Mouse (Mus musculus): ENCODE measurements around the gene Ubac2. TPM values are rescaled to one million over a fixed set of nuclear protein-coding genes. Genes with fewer than 3 reads are reported as not detected.

Ubac2 gene
- polyA plus RNA-seq, 1 experiment = 19.1 TPM

DNA sequence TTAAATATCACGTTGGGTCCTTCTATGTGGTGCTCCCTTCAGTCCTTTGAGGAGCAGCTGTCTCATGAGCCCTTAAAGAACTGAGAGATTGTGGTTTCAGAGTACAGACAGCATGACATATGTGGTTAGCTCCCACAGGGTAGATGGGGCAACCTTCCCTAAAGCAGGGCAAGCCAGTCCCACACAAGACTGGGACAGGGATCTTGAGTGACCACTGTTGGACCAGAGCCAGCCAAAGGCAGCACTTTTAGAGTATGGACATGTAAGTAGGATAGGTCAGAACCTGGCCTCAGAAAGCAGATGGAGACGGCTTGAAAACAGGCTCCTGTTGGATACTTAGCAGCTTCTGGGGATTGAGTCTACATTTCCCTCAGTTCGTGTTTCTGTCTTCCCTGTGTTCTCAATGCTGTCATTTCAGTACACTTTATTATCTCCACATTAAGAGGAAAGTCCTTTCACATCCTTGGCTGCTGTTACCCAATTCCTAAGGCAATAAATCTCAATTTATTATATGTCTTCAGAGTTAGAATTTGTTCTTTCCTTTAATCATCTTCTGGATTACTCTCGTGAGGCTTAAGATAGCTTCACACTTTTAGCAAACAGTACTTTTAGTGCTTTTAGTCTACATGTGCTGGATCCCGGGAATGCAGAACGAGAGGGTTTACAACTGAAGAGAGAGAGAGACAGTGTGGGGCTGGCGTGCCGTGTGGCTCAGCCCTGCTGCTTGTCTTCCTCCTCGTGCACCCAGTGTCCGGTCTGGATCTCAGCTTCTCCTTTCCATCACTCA, 80.5 kb downstream of the Ubac2 start:
- H3K27ac ChIP-seq (replicated peaks; ENCODE audit: low read depth, low read length) = no peak overlapping the region
- peaks cover 14% of the 10 kb centered on the region; the same call in 1 of the 2 replicates for H3K4me1 ChIP-seq (ENCODE audit: control insufficient read depth, insufficient read depth, insufficient read length, low read length)
- H3K4me3 ChIP-seq (ENCODE audit: insufficient read depth, low read depth, low read length) = no peak overlapping the region

- Histone ChIP-seq H3K4me1 (ENCODE audit: control insufficient read depth, insufficient read depth, insufficient read length, low read length) (peaks cover 14% of the 10 kb centered on the region; the same call in 1 of the 2 replicates), H3K4me3 (ENCODE audit: insufficient read depth, low read depth, low read length) (no peak overlapping the region), H3K27ac (replicated peaks; ENCODE audit: low read depth, low read length) (no peak overlapping the region)
Observed at GRCm38 (mm10) chr14:121959538-121959980, 81.1 kb downstream of the Ubac2 start.

DNA sequence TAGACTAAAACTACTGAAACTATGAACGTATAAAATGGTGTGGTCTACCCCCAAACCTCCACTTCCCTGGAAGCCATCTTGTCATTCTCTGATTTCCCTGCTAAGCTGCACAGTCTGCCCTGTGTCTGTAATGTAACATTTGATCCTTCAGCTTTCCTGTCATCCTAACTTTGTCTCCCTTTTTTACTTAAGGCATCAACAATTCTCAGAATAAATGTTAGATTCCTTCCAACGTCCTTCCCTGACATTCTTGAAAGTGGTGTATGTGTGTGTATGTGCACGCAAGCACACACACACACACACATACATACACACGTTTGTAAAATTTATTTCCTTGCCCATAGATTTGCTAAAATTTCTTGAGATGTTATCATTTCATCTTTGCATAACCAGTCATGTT, 81.6 kb downstream of the Ubac2 start:
- Histone ChIP-seq H3K4me1 (ENCODE audit: control insufficient read depth, insufficient read depth, insufficient read length, low read length) (peaks cover 14% of the 10 kb centered on the region; the same call in 1 of the 2 replicates), H3K27ac (replicated peaks; ENCODE audit: low read depth, low read length) (no peak overlapping the region), H3K4me3 (ENCODE audit: insufficient read depth, low read depth, low read length) (no peak overlapping the region)

- Histone ChIP-seq H3K27ac (replicated peaks; ENCODE audit: low read depth, low read length) (no peak overlapping the region), H3K4me1 (ENCODE audit: control insufficient read depth, insufficient read depth, insufficient read length, low read length) (peaks cover 14% of the 10 kb centered on the region; the same call in 1 of the 2 replicates), H3K4me3 (ENCODE audit: insufficient read depth, low read depth, low read length) (no peak overlapping the region)
Observed at GRCm38 (mm10) chr14:121960531-121960930, 82.1 kb downstream of the Ubac2 start.

DNA sequence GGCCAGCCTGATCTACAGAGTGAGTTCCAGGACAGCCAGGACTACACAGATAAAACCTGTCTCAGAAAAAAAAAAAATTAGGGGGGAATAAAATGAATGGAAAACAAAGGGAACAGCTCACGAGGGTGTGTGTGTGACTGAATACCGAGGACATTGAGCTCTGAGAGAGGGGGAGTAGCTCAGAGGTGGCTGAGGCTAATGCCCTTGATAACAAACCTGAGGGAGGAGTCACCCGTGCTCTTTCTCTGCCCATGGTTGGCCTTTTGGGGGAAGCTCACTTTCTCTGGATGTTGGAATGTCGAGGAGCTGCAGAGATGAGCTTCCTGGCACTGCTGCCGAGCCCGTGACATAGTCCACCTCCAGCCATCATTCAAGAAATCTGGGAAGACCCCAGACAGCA, 82.6 kb downstream of the Ubac2 start:
- Histone ChIP-seq H3K4me1 (ENCODE audit: control insufficient read depth, insufficient read depth, insufficient read length, low read length) (peaks cover 14% of the 10 kb centered on the region; the same call in 1 of the 2 replicates), H3K27ac (replicated peaks; ENCODE audit: low read depth, low read length) (no peak overlapping the region), H3K4me3 (ENCODE audit: insufficient read depth, low read depth, low read length) (no peak overlapping the region)

- H3K4me3 ChIP-seq (ENCODE audit: insufficient read depth, low read depth, low read length) = no peak overlapping the region
- peak overlapping the region; percentile 48; the same call in 1 of the 2 replicates for H3K27ac ChIP-seq (replicated peaks; ENCODE audit: low read depth, low read length)
- peaks cover 14% of the 10 kb centered on the region; the same call in 1 of the 2 replicates for H3K4me1 ChIP-seq (ENCODE audit: control insufficient read depth, insufficient read depth, insufficient read length, low read length)
Observed at GRCm38 (mm10) chr14:121961496-121962127, 83.2 kb downstream of the Ubac2 start.

- no peak overlapping the region for H3K4me3 ChIP-seq (ENCODE audit: insufficient read depth, low read depth, low read length)
- H3K27ac ChIP-seq (replicated peaks; ENCODE audit: low read depth, low read length) = peak overlapping the region; percentile 48
- H3K4me1 ChIP-seq (ENCODE audit: control insufficient read depth, insufficient read depth, insufficient read length, low read length) = peaks cover 14% of the 10 kb centered on the region; the same call in 1 of the 2 replicates
Observed at GRCm38 (mm10) chr14:121962128-121962890, 83.9 kb downstream of the Ubac2 start.

DNA sequence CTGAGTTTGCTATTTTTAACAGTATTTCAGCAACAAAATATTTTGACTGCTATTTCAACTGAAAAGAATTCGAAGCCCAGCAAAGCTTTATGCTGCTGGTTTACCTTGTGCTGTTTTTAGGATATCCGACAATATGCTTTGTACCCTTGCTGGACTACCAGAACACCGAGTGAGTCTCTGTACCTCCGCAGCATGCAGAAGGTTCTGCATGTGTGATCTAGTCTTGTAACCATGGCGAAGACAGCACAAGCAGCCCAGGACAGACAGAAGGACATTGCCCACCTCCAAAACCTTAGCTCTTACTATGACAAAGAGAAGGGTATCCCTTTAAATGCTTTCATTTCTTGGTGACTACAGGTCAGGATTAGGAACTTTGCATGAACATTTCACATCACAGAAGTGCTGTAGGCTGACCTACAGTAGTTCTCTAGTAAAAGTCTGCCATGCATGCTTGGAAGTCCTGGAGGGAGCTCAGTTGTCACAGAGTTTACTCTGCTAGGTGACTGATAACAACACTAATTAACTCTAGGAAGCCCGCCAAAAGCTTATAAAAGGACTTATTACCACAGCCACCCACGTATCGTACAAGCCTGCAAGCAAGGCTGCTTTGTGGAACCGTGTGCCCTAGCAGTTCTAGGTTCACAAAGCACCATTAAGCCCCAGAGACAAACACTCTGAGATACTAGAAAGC, 85.0 kb downstream of the Ubac2 start:
- peaks cover 14% of the 10 kb centered on the region; the same call in 1 of the 2 replicates for H3K4me1 ChIP-seq (ENCODE audit: control insufficient read depth, insufficient read depth, insufficient read length, low read length)
- peak overlapping the region; percentile 39 for H3K4me3 ChIP-seq (ENCODE audit: insufficient read depth, low read depth, low read length)
- H3K27ac ChIP-seq (replicated peaks; ENCODE audit: low read depth, low read length) = peak overlapping the region; percentile 42

DNA sequence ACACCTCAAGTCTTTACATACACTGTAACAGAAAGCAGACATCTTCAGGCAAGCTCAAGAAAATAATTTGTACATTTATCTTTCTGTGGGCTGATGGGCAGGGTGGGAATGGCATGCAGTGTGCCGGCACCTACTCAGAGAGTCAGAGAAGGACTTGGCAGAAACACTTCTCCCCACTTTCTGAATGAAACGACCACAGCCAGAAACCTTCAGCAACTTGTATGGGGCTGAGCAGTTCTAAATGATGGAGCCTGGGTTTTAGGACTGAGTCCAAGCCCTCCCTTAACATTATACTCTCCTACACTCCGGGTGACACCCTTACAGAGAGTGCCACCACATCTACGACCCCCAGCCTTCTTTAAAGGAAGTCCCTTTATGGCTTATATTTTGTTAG, 85.5 kb downstream of the Ubac2 start:
- Histone ChIP-seq H3K27ac (replicated peaks; ENCODE audit: low read depth, low read length) (peak overlapping the region; percentile 42; the same call in 1 of the 2 replicates), H3K4me3 (ENCODE audit: insufficient read depth, low read depth, low read length) (peak overlapping the region; percentile 39), H3K4me1 (ENCODE audit: control insufficient read depth, insufficient read depth, insufficient read length, low read length) (peaks cover 10% of the 10 kb centered on the region; the same call in 1 of the 2 replicates)

GRCm38 (mm10) chr14:121964990-121965389, 86.6 kb downstream of the Ubac2 start, which contains the start of gene Gpr183:
TSS of gene Gpr183 (minus strand) at chr14:121965195.
- Histone ChIP-seq H3K4me1 (ENCODE audit: control insufficient read depth, insufficient read depth, insufficient read length, low read length) (peaks cover 10% of the 10 kb centered on the region; the same call in 1 of the 2 replicates), H3K4me3 (ENCODE audit: insufficient read depth, low read depth, low read length) (peak within 1 kb of the TSS; percentile 39), H3K27ac (replicated peaks; ENCODE audit: low read depth, low read length) (0 out of 2 replicates have a peak within 1 kb of the TSS, but pooled peaks have one; percentile 42)

DNA sequence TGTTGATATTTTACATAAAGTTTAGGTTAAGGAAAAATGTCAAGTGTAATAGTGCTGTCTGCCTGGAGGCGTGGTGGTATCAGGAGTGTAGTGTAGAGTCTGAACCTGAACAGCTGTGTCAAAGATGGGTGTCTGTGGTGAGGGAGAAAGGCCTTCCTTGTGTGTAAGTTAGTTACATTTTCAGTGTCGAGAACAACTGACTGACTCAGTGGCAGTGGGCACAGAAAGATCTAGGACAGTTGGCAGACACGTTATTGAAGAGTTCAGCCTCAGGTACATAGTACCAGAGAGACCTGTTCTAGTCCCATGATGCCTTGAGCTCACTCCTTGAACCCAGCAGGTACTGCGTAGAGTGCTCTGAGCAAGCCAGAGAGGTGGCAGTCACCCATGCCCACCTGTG, 87.0 kb downstream of the Ubac2 start:
- Histone ChIP-seq H3K4me1 (ENCODE audit: control insufficient read depth, insufficient read depth, insufficient read length, low read length) (peaks cover 10% of the 10 kb centered on the region; the same call in 1 of the 2 replicates), H3K4me3 (ENCODE audit: insufficient read depth, low read depth, low read length) (no peak overlapping the region), H3K27ac (replicated peaks; ENCODE audit: low read depth, low read length) (no peak overlapping the region)

DNA sequence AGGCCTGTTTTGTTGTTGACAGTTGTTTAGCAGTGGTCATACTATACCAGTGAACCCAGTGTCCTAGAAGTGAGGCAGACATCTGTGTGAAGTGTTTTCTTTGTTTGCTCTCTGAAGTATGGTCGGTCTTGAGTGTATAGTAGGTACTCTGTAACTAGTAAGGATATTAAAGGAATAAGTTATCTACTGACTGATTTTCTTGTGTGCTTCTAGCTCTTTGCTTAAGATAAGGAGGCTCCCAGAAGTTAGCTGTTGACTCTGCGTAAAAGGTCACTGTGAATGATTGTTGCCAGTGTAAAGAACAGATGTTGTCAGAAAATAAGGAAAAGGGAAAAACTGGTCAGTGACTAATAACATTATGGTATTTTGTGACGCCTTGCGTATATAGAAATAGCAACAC, 88.7 kb downstream of the Ubac2 start:
- Histone ChIP-seq H3K4me3 (ENCODE audit: insufficient read depth, low read depth, low read length) (no peak overlapping the region), H3K27ac (replicated peaks; ENCODE audit: low read depth, low read length) (no peak overlapping the region), H3K4me1 (ENCODE audit: control insufficient read depth, insufficient read depth, insufficient read length, low read length) (0 out of 2 replicates have a peak, but pooled peaks cover 2% of the 10 kb centered on the region)

- Histone ChIP-seq H3K4me3 (ENCODE audit: insufficient read depth, low read depth, low read length) (no peak overlapping the region), H3K27ac (replicated peaks; ENCODE audit: low read depth, low read length) (no peak overlapping the region), H3K4me1 (ENCODE audit: control insufficient read depth, insufficient read depth, insufficient read length, low read length) (no peaks in the 10 kb centered on the region)
Observed at GRCm38 (mm10) chr14:121970402-121970801, 92.0 kb downstream of the Ubac2 start.

DNA sequence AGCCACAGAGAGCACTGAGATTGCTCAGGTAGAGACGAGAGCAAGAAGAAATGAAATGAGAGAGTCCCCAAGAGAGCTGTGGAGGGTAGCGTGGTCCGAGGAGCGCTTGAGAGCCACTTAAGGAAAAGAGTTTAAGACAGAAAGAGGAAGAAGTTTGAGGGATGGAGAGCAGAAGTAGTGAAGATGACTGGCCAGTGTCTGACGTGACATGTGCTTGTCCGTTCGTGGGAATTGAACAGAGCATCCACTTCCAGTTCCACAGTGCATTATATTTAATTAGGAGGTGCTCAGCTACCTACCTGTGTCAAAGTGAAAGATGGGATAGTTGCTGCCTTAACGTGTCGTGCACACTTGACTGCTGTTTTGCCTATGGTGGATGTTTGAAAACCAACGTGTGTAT, 94.7 kb downstream of the Ubac2 start:
- Histone ChIP-seq H3K4me1 (ENCODE audit: control insufficient read depth, insufficient read depth, insufficient read length, low read length) (no peaks in the 10 kb centered on the region), H3K4me3 (ENCODE audit: insufficient read depth, low read depth, low read length) (no peak overlapping the region), H3K27ac (replicated peaks; ENCODE audit: low read depth, low read length) (no peak overlapping the region)

All from brown adipose tissue, adult 24 weeks (tissue).